Mouse (Mus musculus) liver, postnatal 0 days (tissue): ENCODE measurements around the gene Zfp609.

Experiments
- CTCF ChIP-seq: sonication (generic); IDR thresholded peaks from 2 replicates; pipeline ENCODE4 v1.5.1; 2016; ENCODE audit warnings: antibody characterized with exemption, low read depth
- EP300 ChIP-seq: IDR thresholded peaks from 2 replicates; pipeline ENCODE4 v1.6.1; 2016; ENCODE audit warnings: antibody characterized with exemption, low read depth, mild to moderate bottlenecking

DNA sequence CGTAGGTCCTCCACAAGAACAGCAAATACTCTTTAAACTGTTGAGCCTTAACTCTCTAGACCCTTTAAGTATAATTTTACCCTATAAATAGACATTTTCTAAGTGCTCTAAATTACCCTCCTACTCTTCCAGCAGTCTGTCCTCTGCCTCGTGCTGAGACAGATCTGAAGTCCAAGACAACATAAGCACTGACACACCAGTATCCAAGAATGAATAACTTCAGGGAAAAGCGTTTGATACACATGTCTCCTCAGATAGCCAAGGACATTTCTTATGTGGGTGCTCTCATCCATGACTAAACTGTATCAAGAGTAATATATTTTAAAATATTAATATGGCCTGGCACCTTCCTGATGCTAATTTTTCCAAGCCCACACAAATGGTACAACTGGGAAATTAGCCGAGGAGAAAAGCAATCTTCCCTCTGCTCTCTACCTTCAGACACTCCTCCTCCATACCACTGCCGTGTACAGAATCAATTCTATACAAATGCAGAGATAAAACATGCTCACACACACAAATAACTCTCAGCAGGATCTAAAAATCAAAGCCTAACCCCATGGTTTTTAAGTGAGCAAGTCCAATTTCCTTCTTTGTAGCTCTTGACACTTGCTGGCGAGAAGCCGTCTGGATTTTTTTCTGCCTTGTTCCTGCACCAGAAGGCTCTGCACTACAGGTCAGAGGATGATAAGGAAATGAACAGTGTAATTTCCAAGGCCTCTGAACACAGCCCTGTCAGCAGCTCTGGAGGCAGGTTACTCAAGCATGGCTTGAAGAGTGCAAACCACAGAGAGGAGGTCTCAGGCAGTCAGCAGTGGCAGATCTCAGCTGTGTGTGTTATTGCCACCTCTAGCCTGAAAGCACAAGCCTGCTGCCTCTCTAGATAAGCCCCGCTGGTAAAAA is 40.2 kb downstream of the Zfp609 start:
- TF ChIP-seq CTCF: no peak
- TF ChIP-seq EP300: no peak
